Mouse (Mus musculus): ENCODE data around the gene Mymx. TPM values are rescaled to one million over a fixed set of nuclear protein-coding genes. Genes with fewer than 3 reads are reported as not detected.

Gene Mymx
- polyA plus RNA-seq, 2 experiments = 37.8 to 53.5 TPM

DNA sequence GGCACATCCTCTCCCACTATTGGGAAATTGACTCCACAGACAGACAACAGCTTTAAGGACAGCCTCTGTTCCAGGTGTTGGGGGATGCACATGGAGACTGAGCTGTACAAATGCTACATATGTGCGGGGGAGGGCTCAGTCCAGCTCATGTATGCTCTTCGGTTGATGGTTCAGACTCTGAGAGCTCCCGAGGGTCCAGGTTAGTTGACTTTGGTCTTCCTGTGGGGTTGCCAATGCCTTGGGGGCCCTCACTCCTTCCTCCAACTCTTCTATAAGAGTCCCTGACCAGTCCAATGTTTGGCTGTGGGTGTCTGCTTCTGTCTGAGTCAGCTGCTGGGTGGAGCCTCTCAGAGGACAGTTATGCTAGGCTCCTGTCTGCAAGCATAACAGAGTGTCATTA, 48.8 kb downstream of the Mymx start:
- Histone ChIP-seq H3K9ac (ENCODE audit: low read depth, low read length, severe bottlenecking) (no peak overlapping the region), H3K9me3 (ENCODE audit: control insufficient read depth, low read length) (no peaks in the 10 kb centered on the region), H3K27ac (replicated peaks; ENCODE audit: low read depth, low read length) (no peak overlapping the region), H3K4me3 (replicated peaks; ENCODE audit: low read length) (no peak overlapping the region), H3K4me1 (ENCODE audit: control insufficient read depth, insufficient read depth, low read length) (peaks cover 18% of the 10 kb centered on the region), H3K36me3 (ENCODE audit: control insufficient read depth, insufficient read depth, low read length) (no peaks in the 10 kb centered on the region), H3K27me3 (ENCODE audit: control insufficient read depth, insufficient read depth, low read length) (no peaks in the 10 kb centered on the region), H3K4me2 (replicated peaks; ENCODE audit: low read depth, low read length, severe bottlenecking) (no peak overlapping the region)
- WGBS = 82% methylated on average over 3 of the region's 3 CpGs
- no peak for ATAC-seq (ENCODE audit: low FRiP score, low read depth)
- no peak for DNase-seq (ENCODE audit: low spot score)
- TF ChIP-seq POLR2A (IDR thresholded peaks at IDR 0.05; ENCODE audit: borderline replicate concordance, extremely low read depth, insufficient read depth, insufficient read length) = no peak

DNA sequence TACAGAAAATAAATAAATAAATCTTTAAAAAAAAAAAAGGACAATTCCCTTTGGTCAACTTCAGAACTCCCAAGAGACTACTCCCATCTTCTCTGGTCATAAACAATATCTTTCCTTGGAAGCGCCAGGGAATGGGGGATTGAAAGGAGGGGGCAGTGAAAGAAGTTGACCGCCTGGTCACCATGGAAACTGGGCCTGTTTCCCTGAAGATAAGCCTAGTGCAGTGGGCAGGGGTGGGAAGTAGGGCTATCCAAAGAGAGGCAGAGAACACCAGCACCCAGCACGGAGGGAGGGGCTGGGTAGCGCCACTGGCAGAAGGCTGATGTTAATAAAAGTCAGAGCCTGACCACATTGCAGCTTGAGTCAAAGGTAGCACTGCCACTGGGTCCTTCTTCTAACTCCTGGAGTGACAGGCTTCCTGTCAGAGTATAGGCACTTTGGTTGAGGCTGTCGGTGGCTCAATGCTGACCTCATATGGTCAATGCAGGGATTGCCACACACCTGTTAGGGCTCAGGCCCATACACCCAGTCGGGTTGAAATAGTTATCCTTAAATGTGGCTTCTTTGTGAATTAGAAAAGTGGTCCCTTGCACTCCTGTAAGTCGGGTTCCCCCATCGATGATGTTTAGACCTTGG, 50.0 kb downstream of the Mymx start:
- peak; percentile 74 for DNase-seq (ENCODE audit: low spot score)
- H3K9ac ChIP-seq (ENCODE audit: low read depth, low read length, severe bottlenecking) = no peak overlapping the region
- H3K27ac ChIP-seq (replicated peaks; ENCODE audit: low read depth, low read length) = no peak overlapping the region
- H3K4me2 ChIP-seq (replicated peaks; ENCODE audit: low read depth, low read length, severe bottlenecking) = no peak overlapping the region
- H3K27me3 ChIP-seq (ENCODE audit: control insufficient read depth, insufficient read depth, low read length) = peaks cover 9% of the 10 kb centered on the region
- no peak for TF ChIP-seq POLR2A (IDR thresholded peaks at IDR 0.05; ENCODE audit: borderline replicate concordance, extremely low read depth, insufficient read depth, insufficient read length)
- WGBS = 7% methylated on average over 8 of the region's 8 CpGs
- H3K9me3 ChIP-seq (ENCODE audit: control insufficient read depth, low read length) = no peaks in the 10 kb centered on the region
- peaks cover 14% of the 10 kb centered on the region for H3K4me1 ChIP-seq (ENCODE audit: control insufficient read depth, insufficient read depth, low read length)
- peak; percentile 50; the same call in 1 of the 2 replicates for ATAC-seq (ENCODE audit: low FRiP score, low read depth)
- H3K4me3 ChIP-seq (replicated peaks; ENCODE audit: low read length) = no peak overlapping the region
- no peaks in the 10 kb centered on the region for H3K36me3 ChIP-seq (ENCODE audit: control insufficient read depth, insufficient read depth, low read length)

DNA sequence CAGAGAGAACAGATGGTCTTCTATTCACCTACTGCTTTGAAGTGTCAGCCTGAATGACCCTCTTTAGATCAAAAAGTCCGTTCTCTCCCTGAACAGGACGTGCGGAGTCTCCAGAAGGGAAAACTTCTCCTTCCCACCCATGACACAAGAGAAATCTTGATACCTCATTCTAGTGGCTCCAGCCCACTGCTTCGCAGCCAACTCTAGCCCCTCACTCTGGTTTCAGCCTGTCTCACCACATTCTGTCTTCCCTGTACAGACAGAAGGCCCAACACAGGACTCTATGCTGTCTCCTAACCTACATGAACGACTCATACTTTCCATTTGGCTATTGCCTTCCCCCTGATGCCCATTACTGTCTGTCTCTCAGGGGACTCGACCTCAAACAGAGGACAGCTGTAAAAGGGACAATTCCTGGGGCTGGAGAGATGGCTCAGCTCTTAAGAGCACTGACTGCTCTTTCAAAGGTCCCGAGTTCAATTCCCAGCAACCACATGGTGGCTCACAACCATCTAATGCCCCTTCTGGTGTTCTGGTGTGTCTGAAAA, 50.6 kb downstream of the Mymx start:
- WGBS = 46% methylated on average over 7 of the region's 7 CpGs
- H3K9ac ChIP-seq (ENCODE audit: low read depth, low read length, severe bottlenecking) = no peak overlapping the region
- H3K27me3 ChIP-seq (ENCODE audit: control insufficient read depth, insufficient read depth, low read length) = peaks cover 15% of the 10 kb centered on the region
- no peak overlapping the region for H3K4me3 ChIP-seq (replicated peaks; ENCODE audit: low read length)
- H3K27ac ChIP-seq (replicated peaks; ENCODE audit: low read depth, low read length) = no peak overlapping the region
- peaks cover 14% of the 10 kb centered on the region for H3K4me1 ChIP-seq (ENCODE audit: control insufficient read depth, insufficient read depth, low read length)
- ATAC-seq (ENCODE audit: low FRiP score, low read depth) = no peak
- H3K4me2 ChIP-seq (replicated peaks; ENCODE audit: low read depth, low read length, severe bottlenecking) = no peak overlapping the region
- TF ChIP-seq POLR2A (IDR thresholded peaks at IDR 0.05; ENCODE audit: borderline replicate concordance, extremely low read depth, insufficient read depth, insufficient read length) = no peak
- DNase-seq (ENCODE audit: low spot score) = no peak
- no peaks in the 10 kb centered on the region for H3K9me3 ChIP-seq (ENCODE audit: control insufficient read depth, low read length)
- H3K36me3 ChIP-seq (ENCODE audit: control insufficient read depth, insufficient read depth, low read length) = peaks cover 4% of the 10 kb centered on the region; the same call in 1 of the 2 replicates

Other genes starting within 250 kb of the Mymx start
- 27.1 and 38.0 TPM in 2 replicates for gene Cdc5l, start 168.4 kb downstream of the Mymx start, polyA plus RNA-seq (2012; rRNA removed)
- gene Cdc5l, start 168.4 kb downstream of the Mymx start, polyA plus RNA-seq (2014; fragmentation: Nextera tagmentation; extraction: Ambion mirVana) = 62.5 and 71.4 TPM in 2 replicates
- 0.29 and 0.44 TPM in 2 replicates for gene Spats1, start 126.7 kb downstream of the Mymx start, polyA plus RNA-seq (2012; rRNA removed)
- 0.39 and 0.62 TPM in 2 replicates for gene Spats1, start 126.7 kb downstream of the Mymx start, polyA plus RNA-seq (2014; fragmentation: Nextera tagmentation; extraction: Ambion mirVana)
- gene Aars2, start 95.3 kb downstream of the Mymx start, polyA plus RNA-seq (2012; rRNA removed) = 20.8 and 22.2 TPM in 2 replicates
- gene Aars2, start 95.3 kb downstream of the Mymx start, polyA plus RNA-seq (2014; fragmentation: Nextera tagmentation; extraction: Ambion mirVana) = 13.0 and 15.4 TPM in 2 replicates
- 0.04 TPM in 1 of 2 replicates, not detected in the other for gene Tcte1, start 78.7 kb downstream of the Mymx start, polyA plus RNA-seq (2012; rRNA removed)
- gene Tcte1, start 78.7 kb downstream of the Mymx start, polyA plus RNA-seq (2014; fragmentation: Nextera tagmentation; extraction: Ambion mirVana) = 0.74 and 0.90 TPM in 2 replicates
- 6.1 and 9.3 TPM in 2 replicates for gene Tmem151b, start 52.4 kb downstream of the Mymx start, polyA plus RNA-seq (2012; rRNA removed)
- gene Tmem151b, start 52.4 kb downstream of the Mymx start, polyA plus RNA-seq (2014; fragmentation: Nextera tagmentation; extraction: Ambion mirVana) = 2.9 and 4.7 TPM in 2 replicates
- 3.6 and 4.3 TPM in 2 replicates for gene Nfkbie, start 46.4 kb downstream of the Mymx start, polyA plus RNA-seq (2012; rRNA removed)
- gene Nfkbie, start 46.4 kb downstream of the Mymx start, polyA plus RNA-seq (2014; fragmentation: Nextera tagmentation; extraction: Ambion mirVana) = 4.0 and 6.6 TPM in 2 replicates
- gene Slc35b2, start 38.2 kb downstream of the Mymx start, polyA plus RNA-seq (2012; rRNA removed) = 96.9 and 168 TPM in 2 replicates
- 128 and 138 TPM in 2 replicates for gene Slc35b2, start 38.2 kb downstream of the Mymx start, polyA plus RNA-seq (2014; fragmentation: Nextera tagmentation; extraction: Ambion mirVana)
- gene Hsp90ab1, start 28.8 kb downstream of the Mymx start, polyA plus RNA-seq (2012; rRNA removed) = 788 and 951 TPM in 2 replicates
- 1,382 and 1,446 TPM in 2 replicates for gene Hsp90ab1, start 28.8 kb downstream of the Mymx start, polyA plus RNA-seq (2014; fragmentation: Nextera tagmentation; extraction: Ambion mirVana)
- 122 and 157 TPM in 2 replicates for gene Slc29a1, start 2.5 kb downstream of the Mymx start, polyA plus RNA-seq (2012; rRNA removed)
- gene Slc29a1, start 2.5 kb downstream of the Mymx start, polyA plus RNA-seq (2014; fragmentation: Nextera tagmentation; extraction: Ambion mirVana) = 94.5 and 103 TPM in 2 replicates
- 0.03 and 0.23 TPM in 2 replicates for gene Capn11, start 57.2 kb upstream of the Mymx start, polyA plus RNA-seq (2012; rRNA removed)
- not detected in 2 replicates for gene Capn11, start 57.2 kb upstream of the Mymx start, polyA plus RNA-seq (2014; fragmentation: Nextera tagmentation; extraction: Ambion mirVana)
- gene Mrpl14, start 84.2 kb upstream of the Mymx start, polyA plus RNA-seq (2012; rRNA removed) = 98.3 and 113 TPM in 2 replicates
- 146 and 147 TPM in 2 replicates for gene Mrpl14, start 84.2 kb upstream of the Mymx start, polyA plus RNA-seq (2014; fragmentation: Nextera tagmentation; extraction: Ambion mirVana)
- gene Tmem63b, start 84.8 kb upstream of the Mymx start, polyA plus RNA-seq (2012; rRNA removed) = 90.7 and 113 TPM in 2 replicates
- 24.5 and 28.5 TPM in 2 replicates for gene Tmem63b, start 84.8 kb upstream of the Mymx start, polyA plus RNA-seq (2014; fragmentation: Nextera tagmentation; extraction: Ambion mirVana)
- 0.15 TPM in 1 of 2 replicates, not detected in the other for gene 1600014C23Rik, start 131.7 kb upstream of the Mymx start, polyA plus RNA-seq (2012; rRNA removed)
- gene 1600014C23Rik, start 131.7 kb upstream of the Mymx start, polyA plus RNA-seq (2014; fragmentation: Nextera tagmentation; extraction: Ambion mirVana) = 0.58 TPM in 1 of 2 replicates, not detected in the other